Mouse (Mus musculus) left cerebral cortex, adult 11 months (tissue): Measurements from ENCODE around the gene Gm3676.
A peak's percentile ranks its signal among the peaks of the same experiment; 100 is the strongest.
"Not testable (repeated sequence)": the region's sequence is repeated elsewhere in the genome, so short reads cannot be mapped to it uniquely, and the experiment has no call there.

Experiments used
- DNase-seq: peaks from one replicate; pipeline ENCODE4 v3.0.0; 2022; ENCODE audit warnings: low spot score

Gene Gm3676

DNA sequence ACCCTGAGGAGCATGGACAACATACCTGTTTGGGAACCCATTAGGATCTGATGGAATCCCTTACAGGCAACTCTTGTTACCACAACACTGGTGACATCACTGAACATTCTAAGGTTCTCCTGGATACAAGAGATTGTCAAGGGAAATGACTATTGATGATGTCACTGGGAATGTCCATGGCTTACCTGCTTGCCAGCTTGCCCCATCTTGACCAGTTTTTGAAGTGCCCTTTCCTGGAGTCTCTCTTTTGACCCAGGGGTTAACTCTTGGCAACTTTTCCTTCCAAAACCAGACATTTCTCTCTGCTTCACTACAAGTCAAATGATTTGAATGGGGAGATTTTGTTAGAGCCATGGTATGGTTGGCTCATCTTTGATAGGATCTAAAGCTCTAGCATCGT, at the start of gene Gm3676:
Gene Gm3676 (minus strand): TSS at position 101 of the 400 bp plus-strand sequence.
- DNase-seq, result not testable (repeated sequence)

- DNase-seq, result not testable (repeated sequence)
Measured at GRCm38 (mm10) chr14:41648176-41648575, 1.9 kb upstream of the Gm3676 start.

GRCm38 (mm10) chr14:41630144-41630543, 16.1 kb downstream of the Gm3676 start:
- not testable (repeated sequence) for DNase-seq

- DNase-seq, result not testable (repeated sequence)
Measured at GRCm38 (mm10) chr14:41624512-41624911, 21.8 kb downstream of the Gm3676 start, which contains the start of gene Gm3072. Gm3072 (minus strand) TSS chr14:41624612.

DNA sequence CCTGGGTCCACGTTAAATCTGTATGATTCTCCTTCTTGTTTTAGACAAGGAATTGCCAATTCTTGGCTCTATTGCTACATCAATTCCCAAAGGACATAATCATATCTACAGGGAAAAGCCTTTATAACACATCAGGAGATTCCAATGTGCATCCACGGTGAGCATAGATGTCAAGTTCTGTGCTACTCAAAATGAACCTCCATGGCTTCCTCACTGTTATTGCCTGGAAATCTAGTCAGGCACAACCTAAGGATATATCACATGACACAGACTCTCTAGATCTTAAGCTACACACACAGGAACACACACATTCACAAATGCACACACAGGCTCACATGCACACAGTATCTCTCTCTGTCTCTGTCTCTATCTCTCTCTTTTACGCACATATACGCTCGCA, 23.8 kb downstream of the Gm3676 start:
- DNase-seq, result not testable (repeated sequence)

- DNase-seq, result peak; percentile 8
Measured at GRCm38 (mm10) chr14:41610690-41611089, 35.6 kb downstream of the Gm3676 start.

DNA sequence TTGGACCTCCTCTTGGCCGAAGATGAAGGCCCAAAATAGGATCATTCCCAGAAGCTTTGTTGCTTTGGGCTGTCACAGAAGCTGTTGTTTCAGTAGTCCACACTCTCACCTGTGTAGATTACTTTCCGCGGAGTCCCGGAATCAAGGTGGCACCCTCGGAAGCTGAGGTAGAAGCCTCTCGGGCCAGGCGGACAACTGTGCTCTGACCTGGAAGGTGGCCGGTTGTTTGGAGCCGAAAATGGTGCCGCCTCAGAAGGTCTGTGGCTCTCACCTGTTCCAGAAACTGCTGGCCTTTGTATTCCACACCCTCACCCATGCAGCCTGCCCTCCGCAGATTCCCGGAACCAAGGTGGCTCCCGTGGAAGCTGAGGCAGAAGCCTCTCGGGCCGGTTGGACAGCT, 45.4 kb downstream of the Gm3676 start:
- not testable (repeated sequence) for DNase-seq
